Mouse (Mus musculus) thymus, adult 2 months (tissue): ENCODE results near the gene Ctso.

ENCODE experiments used
- CTCF ChIP-seq: fragments of 200-500 bp; IDR thresholded peaks from 2 replicates; pipeline ENCODE4 v1.5.1; 2012; ENCODE audit warnings: mild to moderate bottlenecking, control low read depth, low read length, moderate library complexity, borderline replicate concordance; ENCODE audit not compliant: control insufficient read depth, poor library complexity, insufficient read depth; ENCODE audit errors: extremely low read depth
- POLR2A ChIP-seq: fragments of 200-500 bp; IDR thresholded peaks from 2 replicates; pipeline ENCODE4 v1.6.1; 2012; ENCODE audit warnings: mild to moderate bottlenecking, low read length, control low read depth, moderate library complexity; ENCODE audit not compliant: control insufficient read depth, poor library complexity, insufficient read depth; ENCODE audit errors: extremely low read depth

DNA sequence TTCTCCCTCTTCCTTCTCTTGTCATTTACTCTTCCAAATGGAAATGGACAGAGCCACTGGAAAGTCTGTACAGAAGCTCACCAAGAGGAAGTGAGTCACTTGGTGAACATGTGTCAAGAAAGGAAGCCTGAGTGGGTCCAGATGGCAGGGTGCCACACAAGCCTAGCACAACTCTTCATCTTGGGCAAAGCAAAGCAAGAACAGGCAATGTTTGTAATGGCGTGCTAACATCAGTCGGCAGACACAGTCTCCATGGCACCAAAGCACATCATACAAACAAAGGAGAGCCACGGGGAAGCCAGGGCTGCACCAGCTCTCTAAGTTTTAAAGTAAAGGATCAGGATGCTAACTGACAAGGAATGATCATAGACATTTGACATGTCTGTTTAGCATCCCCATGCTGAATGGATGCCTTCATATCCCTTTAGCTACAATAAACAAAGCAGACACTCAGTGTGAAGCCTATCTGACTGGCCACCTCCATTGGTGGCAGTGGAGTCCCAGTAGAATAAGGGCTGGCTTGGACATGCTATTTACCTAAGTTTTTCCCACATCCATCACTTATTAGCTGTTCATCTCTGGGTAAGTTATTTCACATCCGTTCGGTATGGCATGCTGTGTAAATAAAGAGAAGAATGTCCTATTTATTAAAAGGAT lies 16.2 kb upstream of the Ctso start:
- TF ChIP-seq POLR2A (no peak), CTCF (no peak)
